Mouse (Mus musculus) forebrain, embryonic 13.5 days (tissue): ENCODE data around the gene Ankrd9. TPM values are rescaled to one million over a fixed set of nuclear protein-coding genes. Genes with fewer than 3 reads are reported as not detected.
A peak's percentile ranks its signal among the peaks of the same experiment; 100 is the strongest.

Experiments used
- ATAC-seq: fragments of 200-750 bp; cut with Nextera tagmentation; 2 replicates; pipeline ENCODE4 v1.8.0; 2017
- H3K27ac ChIP-seq: fragments of 300-500 bp; sonication (generic); 2 replicates; pipeline ENCODE4 v1.5.1; 2015; ENCODE audit warnings: inconsistent platforms, mild to moderate bottlenecking, moderate library complexity
- H3K27me3 ChIP-seq: fragments of 300-500 bp; sonication (generic); 2 replicates; pipeline ENCODE4 v1.6.1; 2015; ENCODE audit warnings: mild to moderate bottlenecking, inconsistent platforms
- H3K36me3 ChIP-seq: fragments of 300-500 bp; sonication (generic); 2 replicates; pipeline ENCODE4 v1.6.1; 2015; ENCODE audit warnings: mild to moderate bottlenecking, inconsistent platforms; ENCODE audit not compliant: poor library complexity, severe bottlenecking
- H3K4me1 ChIP-seq: fragments of 300-500 bp; sonication (generic); 2 replicates; pipeline ENCODE4 v1.6.1; 2015; ENCODE audit warnings: inconsistent platforms
- H3K4me2 ChIP-seq: fragments of 300-500 bp; sonication (generic); 2 replicates; pipeline ENCODE4 v1.6.1; 2015; ENCODE audit warnings: inconsistent platforms, mild to moderate bottlenecking, moderate library complexity
- H3K4me3 ChIP-seq: fragments of 300-500 bp; sonication (generic); 2 replicates; pipeline ENCODE4 v1.5.1; 2015; ENCODE audit warnings: mild to moderate bottlenecking, inconsistent platforms
- H3K9ac ChIP-seq: fragments of 300-500 bp; sonication (generic); 2 replicates; pipeline ENCODE4 v1.6.1; 2015; ENCODE audit warnings: mild to moderate bottlenecking, inconsistent platforms
- H3K9me3 ChIP-seq: fragments of 300-500 bp; sonication (generic); replicated peaks from 2 replicates; pipeline ENCODE4 v1.6.1; 2016; ENCODE audit warnings: inconsistent platforms
- WGBS: fragments of 180-500 bp; shearing (Covaris S2); methylation state at CpG from one replicate; pipeline ENCODE4 v1.1.7; 2015; 5-methylcytosine and 5-hydroxymethylcytosine counted together
- polyA plus RNA-seq: library from polyadenylated mRNA; unstranded; fragments of >200 nt; fragmentation: Nextera tagmentation; extraction: Ambion mirVana; gene quantifications from 2 replicates; pipeline ENCODE4 v1.2.1, GENCODE M21; 2015

Gene Ankrd9
- polyA plus RNA-seq, 1 experiment from 2014 or later, result 9.4 TPM

GRCm38 (mm10) chr12:110953443-110953842, 25.4 kb downstream of the Ankrd9 start:
- H3K9me3 ChIP-seq, result no peaks in the 10 kb centered on the region
- 90% methylated on average over 3 of the region's 3 CpGs for WGBS
- H3K9ac ChIP-seq, result no peak overlapping the region
- no peak for ATAC-seq
- no peaks in the 10 kb centered on the region for H3K27me3 ChIP-seq
- no peak overlapping the region for H3K27ac ChIP-seq
- H3K4me2 ChIP-seq, result no peak overlapping the region
- no peaks in the 10 kb centered on the region for H3K4me1 ChIP-seq
- no peak overlapping the region for H3K4me3 ChIP-seq
- peaks cover 29% of the 10 kb centered on the region for H3K36me3 ChIP-seq

GRCm38 (mm10) chr12:110952628-110953385, 26.0 kb downstream of the Ankrd9 start:
- Histone ChIP-seq H3K36me3 (peaks cover 35% of the 10 kb centered on the region), H3K27ac (no peak overlapping the region), H3K27me3 (no peaks in the 10 kb centered on the region), H3K9me3 (no peaks in the 10 kb centered on the region), H3K9ac (no peak overlapping the region), H3K4me3 (no peak overlapping the region), H3K4me2 (no peak overlapping the region), H3K4me1 (no peaks in the 10 kb centered on the region)
- no peak for ATAC-seq
- WGBS, result 83% methylated on average over 6 of the region's 6 CpGs

GRCm38 (mm10) chr12:110951236-110951635, 27.6 kb downstream of the Ankrd9 start:
- 85% methylated on average over 7 of the region's 7 CpGs for WGBS
- peaks cover 41% of the 10 kb centered on the region for H3K36me3 ChIP-seq

GRCm38 (mm10) chr12:110950151-110950550, 28.7 kb downstream of the Ankrd9 start:
- WGBS, result 79% methylated on average over 4 of the region's 4 CpGs
- no peak overlapping the region for H3K9ac ChIP-seq
- H3K4me2 ChIP-seq, result no peak overlapping the region
- H3K4me1 ChIP-seq, result no peaks in the 10 kb centered on the region
- no peak overlapping the region for H3K4me3 ChIP-seq
- no peak overlapping the region for H3K27ac ChIP-seq
- peaks cover 41% of the 10 kb centered on the region for H3K36me3 ChIP-seq
- no peak for ATAC-seq
- H3K9me3 ChIP-seq, result no peaks in the 10 kb centered on the region
- no peaks in the 10 kb centered on the region for H3K27me3 ChIP-seq

More at GRCm38 (mm10) chr12:110951236-110951635, 27.6 kb downstream of the Ankrd9 start:
- H3K9ac ChIP-seq, result no peak overlapping the region
- no peak overlapping the region for H3K4me3 ChIP-seq
- no peak for ATAC-seq
- H3K9me3 ChIP-seq, result no peaks in the 10 kb centered on the region
- H3K27me3 ChIP-seq, result no peaks in the 10 kb centered on the region
- H3K4me1 ChIP-seq, result no peaks in the 10 kb centered on the region
- H3K27ac ChIP-seq, result no peak overlapping the region
- H3K4me2 ChIP-seq, result no peak overlapping the region

GRCm38 (mm10) chr12:110949410-110949809, 29.4 kb downstream of the Ankrd9 start:
- no peak for ATAC-seq
- H3K27ac ChIP-seq, result no peak overlapping the region
- H3K36me3 ChIP-seq, result peaks cover 43% of the 10 kb centered on the region
- H3K4me3 ChIP-seq, result no peak overlapping the region
- no peaks in the 10 kb centered on the region for H3K4me1 ChIP-seq
- no peaks in the 10 kb centered on the region for H3K27me3 ChIP-seq
- no peak overlapping the region for H3K4me2 ChIP-seq
- 100% methylated on average over 1 of the region's 1 CpGs for WGBS
- H3K9me3 ChIP-seq, result no peaks in the 10 kb centered on the region
- no peak overlapping the region for H3K9ac ChIP-seq

- WGBS, result 92% methylated on average over 3 of the region's 3 CpGs
- Histone ChIP-seq H3K4me2 (no peak overlapping the region), H3K4me1 (no peaks in the 10 kb centered on the region), H3K27ac (no peak overlapping the region), H3K4me3 (no peak overlapping the region), H3K9ac (no peak overlapping the region), H3K27me3 (no peaks in the 10 kb centered on the region), H3K36me3 (peaks cover 45% of the 10 kb centered on the region), H3K9me3 (no peaks in the 10 kb centered on the region)
- ATAC-seq, result no peak
These were observed 30.0 kb downstream of the Ankrd9 start for GRCm38 (mm10) chr12:110948910-110949201.

GRCm38 (mm10) chr12:110948082-110948909, 30.5 kb downstream of the Ankrd9 start:
- Histone ChIP-seq H3K9me3 (no peaks in the 10 kb centered on the region), H3K4me3 (no peak overlapping the region), H3K27me3 (no peaks in the 10 kb centered on the region), H3K27ac (no peak overlapping the region), H3K4me1 (no peaks in the 10 kb centered on the region), H3K9ac (no peak overlapping the region), H3K4me2 (no peak overlapping the region), H3K36me3 (peaks cover 49% of the 10 kb centered on the region)
- ATAC-seq, result no peak
- WGBS, result 96% methylated on average over 6 of the region's 6 CpGs

- H3K27me3 ChIP-seq, result no peaks in the 10 kb centered on the region
- ATAC-seq, result no peak
- no peaks in the 10 kb centered on the region for H3K4me1 ChIP-seq
- 86% methylated on average over 7 of the region's 7 CpGs for WGBS
- H3K4me2 ChIP-seq, result no peak overlapping the region
- no peak overlapping the region for H3K4me3 ChIP-seq
- H3K36me3 ChIP-seq, result peaks cover 54% of the 10 kb centered on the region
- H3K27ac ChIP-seq, result no peak overlapping the region
- no peak overlapping the region for H3K9ac ChIP-seq
- no peaks in the 10 kb centered on the region for H3K9me3 ChIP-seq
These were observed 32.6 kb downstream of the Ankrd9 start for GRCm38 (mm10) chr12:110946216-110946615.

GRCm38 (mm10) chr12:110940869-110941268, 38.0 kb downstream of the Ankrd9 start:
- H3K27me3 ChIP-seq, result no peaks in the 10 kb centered on the region
- no peak overlapping the region for H3K4me2 ChIP-seq
- peaks cover 50% of the 10 kb centered on the region for H3K36me3 ChIP-seq
- H3K4me1 ChIP-seq, result no peaks in the 10 kb centered on the region
- no peak for ATAC-seq
- no peaks in the 10 kb centered on the region for H3K9me3 ChIP-seq
- WGBS, result 99% methylated on average over 3 of the region's 3 CpGs
- H3K27ac ChIP-seq, result no peak overlapping the region
- no peak overlapping the region for H3K9ac ChIP-seq
- H3K4me3 ChIP-seq, result no peak overlapping the region

GRCm38 (mm10) chr12:110939385-110939784, 39.5 kb downstream of the Ankrd9 start:
- Histone ChIP-seq H3K27me3 (no peaks in the 10 kb centered on the region), H3K27ac (no peak overlapping the region), H3K9me3 (no peaks in the 10 kb centered on the region), H3K9ac (no peak overlapping the region), H3K4me1 (no peaks in the 10 kb centered on the region), H3K4me2 (no peak overlapping the region), H3K36me3 (peaks cover 35% of the 10 kb centered on the region), H3K4me3 (no peak overlapping the region)
- ATAC-seq, result no peak
- 93% methylated on average over 5 of the region's 5 CpGs for WGBS

GRCm38 (mm10) chr12:110937496-110937895, 41.3 kb downstream of the Ankrd9 start:
- H3K4me2 ChIP-seq, result no peak overlapping the region
- H3K9me3 ChIP-seq, result no peaks in the 10 kb centered on the region
- no peaks in the 10 kb centered on the region for H3K4me1 ChIP-seq
- H3K27me3 ChIP-seq, result no peaks in the 10 kb centered on the region
- ATAC-seq, result no peak
- H3K27ac ChIP-seq, result no peak overlapping the region
- H3K9ac ChIP-seq, result no peak overlapping the region
- peaks cover 48% of the 10 kb centered on the region for H3K36me3 ChIP-seq
- no peak overlapping the region for H3K4me3 ChIP-seq
- 90% methylated on average over 5 of the region's 5 CpGs for WGBS

GRCm38 (mm10) chr12:110935983-110936620, 42.7 kb downstream of the Ankrd9 start:
- 59% methylated on average over 9 of the region's 9 CpGs for whole genome bisulfite sequencing
- H3K4me3 ChIP-seq, result no peak overlapping the region
- H3K4me1 ChIP-seq, result no peaks in the 10 kb centered on the region
- no peaks in the 10 kb centered on the region for H3K9me3 ChIP-seq
- no peak overlapping the region for H3K9ac ChIP-seq
- peaks cover 50% of the 10 kb centered on the region for H3K36me3 ChIP-seq
- H3K27ac ChIP-seq, result no peak overlapping the region
- no peak overlapping the region for H3K4me2 ChIP-seq
- ATAC-seq, result peak; percentile 88
- no peaks in the 10 kb centered on the region for H3K27me3 ChIP-seq
